Mouse (Mus musculus) forebrain, postnatal 0 days (tissue): Measurements from ENCODE around the gene Map4. TPM values are rescaled to one million over a fixed set of nuclear protein-coding genes. Genes with fewer than 3 reads are reported as not detected.
A peak's percentile ranks its signal among the peaks of the same experiment; 100 is the strongest.

Experiments
- ATAC-seq: fragments of 200-750 bp; cut with Nextera tagmentation; 2 replicates; pipeline ENCODE4 v1.8.0; 2017; ENCODE audit warnings: mild to moderate bottlenecking, moderate library complexity
- DNase-seq: peaks from one replicate; pipeline ENCODE4 v3.0.0-alpha.2; 2015
- H3K27ac ChIP-seq: fragments of 300-500 bp; sonication (generic); 2 replicates; pipeline ENCODE4 v1.5.1; 2014; ENCODE audit warnings: low read depth, mild to moderate bottlenecking, antibody characterized with exemption, low read length, moderate library complexity, mixed read lengths
- H3K27me3 ChIP-seq: fragments of 300-500 bp; sonication (generic); 2 replicates; pipeline ENCODE4 v1.6.1; 2014; ENCODE audit warnings: mild to moderate bottlenecking, low read length, mixed read lengths; ENCODE audit not compliant: insufficient read depth
- H3K36me3 ChIP-seq: fragments of 300-500 bp; sonication (generic); 2 replicates; pipeline ENCODE4 v1.6.1; 2014; ENCODE audit warnings: mild to moderate bottlenecking, moderate library complexity; ENCODE audit not compliant: insufficient read depth
- H3K4me1 ChIP-seq: fragments of 300-500 bp; sonication (generic); 2 replicates; pipeline ENCODE4 v1.6.1; 2014; ENCODE audit warnings: antibody characterized with exemption; ENCODE audit not compliant: insufficient read depth
- H3K4me2 ChIP-seq: fragments of 300-500 bp; sonication (generic); 2 replicates; pipeline ENCODE4 v1.6.1; 2014; ENCODE audit warnings: low read depth, mild to moderate bottlenecking, moderate library complexity
- H3K4me3 ChIP-seq: fragments of 300-500 bp; sonication (generic); 2 replicates; pipeline ENCODE4 v1.5.1; 2014; ENCODE audit warnings: low read depth, low read length, mixed read lengths
- H3K9ac ChIP-seq: fragments of 300-500 bp; sonication (generic); 2 replicates; pipeline ENCODE4 v1.6.1; 2014; ENCODE audit warnings: mild to moderate bottlenecking
- H3K9me3 ChIP-seq: fragments of 300-500 bp; sonication (generic); 2 replicates; pipeline ENCODE4 v1.6.1; 2016; ENCODE audit warnings: low read length
- CTCF ChIP-seq: sonication (generic); IDR thresholded peaks from 2 replicates; pipeline ENCODE4 v1.5.1; 2016; ENCODE audit warnings: antibody characterized with exemption, control low read depth, low read depth
- WGBS: fragments of 180-500 bp; shearing (Covaris S2); extraction: QIAGEN DNeasy Blood & Tissue Kit; methylation state at CpG from one replicate; pipeline ENCODE4 v1.1.7; 2014; 5-methylcytosine and 5-hydroxymethylcytosine counted together
- polyA plus RNA-seq: library from polyadenylated mRNA; unstranded; fragments of >200 nt; fragmentation: Nextera tagmentation; extraction: Ambion mirVana; gene quantifications from 2 replicates; pipeline ENCODE4 v1.2.1, GENCODE M21; 2015
- total RNA-seq: library from RNA; depleted of rRNA; stranded (reverse); fragments of >200 nt; gene quantifications from 2 replicates; pipeline ENCODE4 v1.2.3, GENCODE M21; 2014

Gene Map4
- total and polyA plus RNA-seq, 2 experiments from 2014 or later: 201 to 237 TPM

- peaks cover 30% of the 10 kb centered on the region for H3K4me1 ChIP-seq
- peak overlapping the region; percentile 76 for H3K4me2 ChIP-seq
- H3K9me3 ChIP-seq: no peaks in the 10 kb centered on the region
- 0 out of 2 replicates have a peak overlapping the region, but pooled peaks have one; percentile 51 for H3K4me3 ChIP-seq
- peak overlapping the region; percentile 64 for H3K27ac ChIP-seq
- peak; percentile 26 for DNase-seq
- H3K9ac ChIP-seq: peak overlapping the region; percentile 71; the same call in 1 of the 2 replicates
- no peak for ATAC-seq
- TF ChIP-seq CTCF: no peak
- H3K27me3 ChIP-seq: no peaks in the 10 kb centered on the region
- H3K36me3 ChIP-seq: no peaks in the 10 kb centered on the region
These were observed 119.9 kb downstream of the Map4 start for GRCm38 (mm10) chr9:110051184-110051583.

- Histone ChIP-seq H3K4me2 (peak overlapping the region; percentile 76), H3K27me3 (no peaks in the 10 kb centered on the region), H3K36me3 (no peaks in the 10 kb centered on the region), H3K9ac (peak overlapping the region; percentile 71), H3K4me1 (peaks cover 30% of the 10 kb centered on the region), H3K9me3 (no peaks in the 10 kb centered on the region), H3K27ac (peak overlapping the region; percentile 87), H3K4me3 (peak overlapping the region; percentile 51)
- no peak for TF ChIP-seq CTCF
- DNase-seq (peak; percentile 82), ATAC-seq (peak; percentile 63)
- WGBS: 6% methylated on average over 23 of the region's 23 CpGs
These were observed 120.8 kb downstream of the Map4 start for GRCm38 (mm10) chr9:110051869-110052661.

GRCm38 (mm10) chr9:110052951-110053304 lies 121.7 kb downstream of the Map4 start:
- Histone ChIP-seq H3K36me3 (no peaks in the 10 kb centered on the region), H3K9me3 (no peaks in the 10 kb centered on the region), H3K27me3 (no peaks in the 10 kb centered on the region), H3K4me1 (peaks cover 30% of the 10 kb centered on the region), H3K4me2 (peak overlapping the region; percentile 76), H3K4me3 (peak overlapping the region; percentile 51), H3K9ac (peak overlapping the region; percentile 71), H3K27ac (peak overlapping the region; percentile 87)
- WGBS: 50% methylated on average over 4 of the region's 4 CpGs
- TF ChIP-seq CTCF: no peak
- peak; percentile 7; the same call in 1 of the 2 replicates for ATAC-seq
- no peak for DNase-seq

- Histone ChIP-seq H3K4me1 (peaks cover 30% of the 10 kb centered on the region), H3K9me3 (no peaks in the 10 kb centered on the region), H3K4me2 (peak overlapping the region; percentile 76), H3K36me3 (no peaks in the 10 kb centered on the region), H3K27me3 (no peaks in the 10 kb centered on the region), H3K27ac (peak overlapping the region; percentile 87), H3K4me3 (peak overlapping the region; percentile 51), H3K9ac (peak overlapping the region; percentile 71)
- TF ChIP-seq CTCF: no peak
- DNase-seq (peak; percentile 72), ATAC-seq (peak; percentile 74)
- WGBS: 12% methylated on average over 8 of the region's 8 CpGs
These were observed 122.2 kb downstream of the Map4 start for GRCm38 (mm10) chr9:110053305-110054079.

- Histone ChIP-seq H3K9ac (peak overlapping the region; percentile 29), H3K4me2 (peak overlapping the region; percentile 76), H3K4me3 (peak overlapping the region; percentile 51), H3K36me3 (no peaks in the 10 kb centered on the region), H3K27ac (peak overlapping the region; percentile 87), H3K27me3 (no peaks in the 10 kb centered on the region), H3K9me3 (no peaks in the 10 kb centered on the region), H3K4me1 (peaks cover 30% of the 10 kb centered on the region)
- DNase-seq: no peak
- peak; percentile 26; the same call in 1 of the 2 replicates for ATAC-seq
- 13% methylated on average over 2 of the region's 2 CpGs for WGBS
- TF ChIP-seq CTCF: no peak
These were observed 122.8 kb downstream of the Map4 start for GRCm38 (mm10) chr9:110054080-110054421.

- Histone ChIP-seq H3K4me3 (peak overlapping the region; percentile 51), H3K9ac (peak overlapping the region; percentile 29), H3K36me3 (no peaks in the 10 kb centered on the region), H3K9me3 (no peaks in the 10 kb centered on the region), H3K4me1 (peaks cover 30% of the 10 kb centered on the region), H3K4me2 (peak overlapping the region; percentile 76), H3K27me3 (no peaks in the 10 kb centered on the region), H3K27ac (0 out of 2 replicates have a peak overlapping the region, but pooled peaks have one; percentile 43)
- 38% methylated on average over 3 of the region's 3 CpGs for WGBS
- peak; percentile 8 for DNase-seq
- TF ChIP-seq CTCF: no peak
- ATAC-seq: no peak
These were observed 123.5 kb downstream of the Map4 start for GRCm38 (mm10) chr9:110054781-110055180.

GRCm38 (mm10) chr9:110057200-110057599 lies 125.9 kb downstream of the Map4 start:
- Histone ChIP-seq H3K9ac (no peak overlapping the region), H3K27ac (no peak overlapping the region), H3K4me1 (peaks cover 22% of the 10 kb centered on the region; the same call in 1 of the 2 replicates), H3K27me3 (no peaks in the 10 kb centered on the region), H3K4me3 (no peak overlapping the region), H3K36me3 (no peaks in the 10 kb centered on the region), H3K9me3 (no peaks in the 10 kb centered on the region), H3K4me2 (no peak overlapping the region)
- TF ChIP-seq CTCF: no peak
- DNase-seq: no peak
- no peak for ATAC-seq
- WGBS: 97% methylated on average over 1 of the region's 1 CpGs
